Mouse (Mus musculus): ENCODE data around the gene Itprid1. TPM values are rescaled to one million over a fixed set of nuclear protein-coding genes. Genes with fewer than 3 reads are reported as not detected.

The Itprid1 gene
- polyA plus RNA-seq (2016; fragmentation: Nextera tagmentation; extraction: Ambion mirVana), result not detected in 2 replicates

DNA sequence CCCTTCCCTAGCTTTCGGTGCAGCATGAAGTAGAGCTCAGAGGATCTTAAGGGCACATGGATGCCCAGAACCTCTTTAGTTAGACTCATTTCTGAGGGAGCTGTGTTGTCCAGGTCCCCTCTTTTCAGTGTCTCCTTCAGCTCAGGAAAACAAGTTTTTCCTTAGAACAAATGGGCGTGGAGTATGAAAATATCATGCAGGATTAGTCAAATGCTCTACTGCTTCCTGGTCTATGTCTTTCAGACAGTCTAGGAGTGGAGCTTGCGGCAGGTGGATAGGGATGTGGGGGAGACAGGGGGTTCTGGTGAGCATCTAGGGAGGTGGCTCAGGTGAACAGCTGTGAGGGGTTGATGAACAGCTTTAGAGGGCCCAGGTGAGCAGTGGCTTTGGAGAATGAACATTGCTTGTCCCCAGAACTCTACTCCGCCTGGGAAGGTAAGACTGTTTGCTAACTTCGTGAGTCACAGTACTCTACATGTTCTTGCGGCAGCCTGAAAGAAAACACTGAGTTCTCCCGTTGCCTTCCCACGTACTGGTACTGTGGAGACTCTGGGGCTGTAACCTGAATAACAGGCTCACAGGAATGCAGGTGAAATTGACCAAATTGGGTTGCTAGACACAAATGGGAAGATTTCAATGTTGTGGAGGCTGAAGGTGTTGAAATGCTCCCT, at the start of gene Itprid1:
Itprid1 (plus strand) TSS at position 246 of the 671 bp plus-strand sequence.
- Histone ChIP-seq H3K36me3 (no peaks in the 10 kb centered on the region), H3K9me3 (no peaks in the 10 kb centered on the region), H3K4me2 (replicated peaks) (no peak within 1 kb of the TSS), H3K27ac (no peak within 1 kb of the TSS), H3K27me3 (replicated peaks) (no peaks in the 10 kb centered on the region), H3K9ac (no peak within 1 kb of the TSS), H3K4me3 (no peak within 1 kb of the TSS), H3K4me1 (no peaks in the 10 kb centered on the region)
- 84% methylated on average over 8 of the region's 8 CpGs for WGBS
- no peak for ATAC-seq (ENCODE audit: low FRiP score, low read depth)

DNA sequence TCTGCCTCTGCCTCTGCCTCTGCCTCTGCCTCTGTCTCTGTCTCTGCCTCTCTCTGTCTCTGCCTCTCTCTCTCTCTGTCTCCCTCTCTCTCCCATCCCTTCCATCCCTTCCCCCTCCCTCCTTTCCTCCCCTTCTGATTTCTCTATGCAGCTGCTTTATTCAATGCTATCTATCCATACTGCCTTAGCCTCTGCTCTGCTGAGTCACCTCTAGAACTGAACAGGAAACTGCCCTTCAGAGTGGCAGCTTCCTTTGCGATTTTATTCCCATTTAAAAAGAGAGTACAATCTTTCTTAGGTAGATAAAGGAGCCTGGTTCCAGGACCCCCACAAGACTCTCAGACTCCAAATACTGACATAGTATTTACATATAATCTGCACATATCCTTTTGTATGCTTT, 47.1 kb upstream of the Itprid1 start:
- no peak overlapping the region for H3K4me3 ChIP-seq
- 72% methylated on average over 1 of the region's 1 CpGs for WGBS
- ATAC-seq (ENCODE audit: low FRiP score, low read depth), result no peak

GRCm38 (mm10) chr6:55791852-55792496, 44.7 kb upstream of the Itprid1 start:
- no peaks in the 10 kb centered on the region for H3K9me3 ChIP-seq
- no peak overlapping the region for H3K4me3 ChIP-seq
- no peak overlapping the region for H3K9ac ChIP-seq
- peak overlapping the region; percentile 6 for H3K4me2 ChIP-seq (replicated peaks)
- ATAC-seq (ENCODE audit: low FRiP score, low read depth), result peak; percentile 92
- 8% methylated on average over 6 of the region's 6 CpGs for whole genome bisulfite sequencing
- no peaks in the 10 kb centered on the region for H3K36me3 ChIP-seq
- peaks cover 21% of the 10 kb centered on the region for H3K4me1 ChIP-seq
- H3K27ac ChIP-seq, result peak overlapping the region; percentile 77
- H3K27me3 ChIP-seq (replicated peaks), result no peaks in the 10 kb centered on the region

More for the DNA sequence above, 47.1 kb upstream of the Itprid1 start:
- no peaks in the 10 kb centered on the region for H3K9me3 ChIP-seq
- no peaks in the 10 kb centered on the region for H3K27me3 ChIP-seq (replicated peaks)
- no peak overlapping the region for H3K27ac ChIP-seq
- H3K36me3 ChIP-seq, result no peaks in the 10 kb centered on the region
- H3K4me2 ChIP-seq (replicated peaks), result no peak overlapping the region
- H3K4me1 ChIP-seq, result peaks cover 21% of the 10 kb centered on the region
- H3K9ac ChIP-seq, result no peak overlapping the region

GRCm38 (mm10) chr6:55792536-55792935, 44.2 kb upstream of the Itprid1 start:
- Histone ChIP-seq H3K27me3 (replicated peaks) (no peaks in the 10 kb centered on the region), H3K4me1 (peaks cover 21% of the 10 kb centered on the region), H3K27ac (peak overlapping the region; percentile 77), H3K4me3 (no peak overlapping the region), H3K4me2 (replicated peaks) (peak overlapping the region; percentile 6; the same call in 1 of the 2 replicates), H3K9ac (no peak overlapping the region), H3K9me3 (no peaks in the 10 kb centered on the region), H3K36me3 (no peaks in the 10 kb centered on the region)
- peak; percentile 49 for ATAC-seq (ENCODE audit: low FRiP score, low read depth)
- WGBS, result 51% methylated on average over 8 of the region's 8 CpGs

DNA sequence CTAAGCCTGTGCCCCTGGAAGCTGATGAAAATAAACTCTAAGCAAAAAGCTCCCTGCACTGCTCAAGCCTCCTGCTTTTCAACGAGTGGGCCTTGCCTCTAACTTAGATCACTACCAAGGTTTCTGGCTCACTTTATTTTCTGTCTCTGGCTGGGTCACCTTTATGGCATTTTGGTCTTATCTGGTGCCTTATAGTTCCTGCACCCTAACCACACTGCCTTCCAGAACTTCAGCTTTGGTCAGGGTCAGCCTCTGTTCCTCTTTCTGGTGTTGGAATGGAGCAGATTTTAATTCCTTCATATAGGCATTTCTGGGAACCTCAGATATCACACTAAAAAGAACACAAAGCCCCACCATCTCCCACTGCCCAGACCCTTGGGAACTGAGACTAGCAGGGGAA, 34.0 kb upstream of the Itprid1 start:
- 83% methylated on average over 1 of the region's 1 CpGs for WGBS
- peaks cover 12% of the 10 kb centered on the region for H3K4me1 ChIP-seq
- H3K9ac ChIP-seq, result no peak overlapping the region
- no peak overlapping the region for H3K4me2 ChIP-seq (replicated peaks)
- H3K36me3 ChIP-seq, result no peaks in the 10 kb centered on the region
- H3K27me3 ChIP-seq (replicated peaks), result no peaks in the 10 kb centered on the region
- no peak for ATAC-seq (ENCODE audit: low FRiP score, low read depth)
- H3K27ac ChIP-seq, result no peak overlapping the region
- H3K4me3 ChIP-seq, result no peak overlapping the region
- no peaks in the 10 kb centered on the region for H3K9me3 ChIP-seq

- no peak overlapping the region for H3K4me3 ChIP-seq
- H3K9ac ChIP-seq, result no peak overlapping the region
- WGBS, result 85% methylated on average over 7 of the region's 7 CpGs
- H3K27me3 ChIP-seq (replicated peaks), result no peaks in the 10 kb centered on the region
- no peaks in the 10 kb centered on the region for H3K9me3 ChIP-seq
- no peak overlapping the region for H3K4me2 ChIP-seq (replicated peaks)
- H3K4me1 ChIP-seq, result peaks cover 12% of the 10 kb centered on the region
- no peak for ATAC-seq (ENCODE audit: low FRiP score, low read depth)
- H3K36me3 ChIP-seq, result no peaks in the 10 kb centered on the region
- no peak overlapping the region for H3K27ac ChIP-seq
These were observed 33.3 kb upstream of the Itprid1 start for GRCm38 (mm10) chr6:55803357-55803756.

DNA sequence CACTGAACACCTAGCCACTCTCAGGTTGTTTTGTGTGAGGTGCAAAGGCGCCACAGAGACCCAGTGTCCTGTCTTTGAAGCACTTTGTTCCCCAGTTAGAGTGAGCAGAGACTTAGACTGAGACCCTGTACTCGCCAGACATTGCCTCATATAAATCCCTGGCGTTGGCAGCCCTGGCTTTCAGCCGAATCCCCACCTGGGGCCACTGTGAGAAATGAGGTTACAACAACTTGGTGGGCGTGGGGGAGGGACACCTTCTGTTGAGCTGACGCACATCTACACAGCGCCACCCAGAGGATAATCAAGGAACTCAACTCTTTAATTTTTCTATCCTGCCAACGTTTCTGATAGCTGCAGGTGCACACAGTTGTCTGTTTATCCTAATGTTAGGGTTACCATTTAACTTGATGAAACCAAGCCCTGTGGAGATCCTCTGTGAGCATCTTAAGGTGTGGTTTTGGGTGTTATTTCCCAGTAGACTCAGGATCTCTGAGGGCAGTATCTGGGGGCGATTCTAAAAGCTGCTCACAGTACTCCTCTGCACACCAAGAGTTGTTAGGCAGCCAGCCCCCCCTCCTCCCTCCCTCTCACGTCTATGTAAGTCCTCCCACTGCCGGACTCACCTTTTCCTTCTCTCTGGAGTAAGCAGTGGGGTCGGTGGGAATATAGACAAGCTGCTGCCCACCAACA, 32.6 kb upstream of the Itprid1 start:
- 23% methylated on average over 12 of the region's 12 CpGs for WGBS
- H3K9me3 ChIP-seq, result no peaks in the 10 kb centered on the region
- H3K36me3 ChIP-seq, result no peaks in the 10 kb centered on the region
- no peak overlapping the region for H3K27ac ChIP-seq
- H3K4me1 ChIP-seq, result peaks cover 12% of the 10 kb centered on the region
- no peak overlapping the region for H3K9ac ChIP-seq
- ATAC-seq (ENCODE audit: low FRiP score, low read depth), result peak; percentile 85
- no peaks in the 10 kb centered on the region for H3K27me3 ChIP-seq (replicated peaks)
- no peak overlapping the region for H3K4me3 ChIP-seq
- H3K4me2 ChIP-seq (replicated peaks), result 0 out of 2 replicates have a peak overlapping the region, but pooled peaks have one; percentile 2

DNA sequence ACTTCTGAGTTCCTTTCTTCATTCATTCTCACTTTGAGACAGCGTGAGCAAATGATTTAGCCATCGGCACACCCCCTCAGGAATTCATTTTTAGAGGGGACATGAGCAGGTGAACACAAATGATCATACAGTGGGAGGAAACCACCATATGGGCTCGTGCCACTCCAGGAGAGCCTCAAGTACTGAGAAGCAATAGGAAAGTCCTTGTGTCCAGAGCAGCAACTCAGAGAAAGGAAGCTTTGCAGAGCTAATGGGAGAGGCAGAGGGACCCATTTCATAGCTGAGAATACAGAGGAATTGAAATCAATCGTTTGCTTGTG, 32.1 kb upstream of the Itprid1 start:
- H3K27ac ChIP-seq, result no peak overlapping the region
- H3K9ac ChIP-seq, result no peak overlapping the region
- no peak for ATAC-seq (ENCODE audit: low FRiP score, low read depth)
- no peaks in the 10 kb centered on the region for H3K9me3 ChIP-seq
- H3K27me3 ChIP-seq (replicated peaks), result no peaks in the 10 kb centered on the region
- WGBS, result 90% methylated on average over 4 of the region's 4 CpGs
- no peaks in the 10 kb centered on the region for H3K36me3 ChIP-seq
- peaks cover 12% of the 10 kb centered on the region for H3K4me1 ChIP-seq
- H3K4me3 ChIP-seq, result no peak overlapping the region
- no peak overlapping the region for H3K4me2 ChIP-seq (replicated peaks)

GRCm38 (mm10) chr6:55805291-55806137, 31.2 kb upstream of the Itprid1 start:
- peaks cover 12% of the 10 kb centered on the region for H3K4me1 ChIP-seq
- WGBS, result 33% methylated on average over 9 of the region's 9 CpGs
- no peak overlapping the region for H3K4me2 ChIP-seq (replicated peaks)
- H3K9me3 ChIP-seq, result no peaks in the 10 kb centered on the region
- no peak overlapping the region for H3K4me3 ChIP-seq
- H3K9ac ChIP-seq, result no peak overlapping the region
- no peaks in the 10 kb centered on the region for H3K36me3 ChIP-seq
- ATAC-seq (ENCODE audit: low FRiP score, low read depth), result no peak
- H3K27me3 ChIP-seq (replicated peaks), result no peaks in the 10 kb centered on the region
- H3K27ac ChIP-seq, result no peak overlapping the region

DNA sequence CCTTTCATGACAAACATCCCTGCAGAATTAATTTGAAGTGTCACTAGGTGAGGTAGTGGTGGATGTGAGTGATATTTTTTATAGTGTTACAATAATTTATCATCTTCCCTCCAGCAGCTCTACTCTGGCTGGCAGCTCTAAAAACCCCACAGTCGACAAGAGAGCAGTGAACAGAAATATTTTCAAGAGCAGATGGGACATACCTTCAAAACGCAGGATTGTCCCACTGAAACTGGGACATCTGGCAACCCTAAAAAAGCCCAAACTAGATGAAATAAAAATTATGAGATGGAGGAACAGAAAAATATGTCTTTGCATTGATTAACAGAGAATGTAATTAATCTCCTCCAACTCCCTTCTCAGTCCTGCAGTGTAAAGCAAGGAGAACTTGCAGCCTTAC, 30.2 kb upstream of the Itprid1 start:
- ATAC-seq (ENCODE audit: low FRiP score, low read depth), result no peak
- Histone ChIP-seq H3K27me3 (replicated peaks) (no peaks in the 10 kb centered on the region), H3K4me2 (replicated peaks) (no peak overlapping the region), H3K4me1 (peaks cover 12% of the 10 kb centered on the region), H3K27ac (no peak overlapping the region), H3K9me3 (no peaks in the 10 kb centered on the region), H3K4me3 (no peak overlapping the region), H3K36me3 (no peaks in the 10 kb centered on the region), H3K9ac (no peak overlapping the region)
- WGBS, result 85% methylated on average over 2 of the region's 2 CpGs

DNA sequence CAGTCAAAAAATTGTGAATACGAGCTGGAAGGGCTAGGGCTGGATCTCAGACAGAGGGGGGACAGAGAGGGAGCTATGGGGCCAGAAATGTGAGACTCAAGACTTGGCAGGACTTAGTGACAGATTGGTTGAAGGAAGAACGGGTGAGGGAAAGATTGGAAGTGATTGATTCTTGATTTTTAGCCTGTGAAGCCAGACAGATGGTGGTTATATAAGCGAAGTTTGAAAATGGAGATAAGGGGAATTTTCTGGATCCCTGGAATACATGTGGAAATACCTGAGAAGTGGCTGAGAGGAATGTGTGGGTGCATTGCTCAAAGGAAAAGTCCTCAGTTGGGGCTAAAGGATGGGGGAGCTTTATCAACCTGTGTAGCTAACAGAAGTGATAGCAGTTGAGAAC, 28.0 kb upstream of the Itprid1 start:
- Histone ChIP-seq H3K4me1 (peaks cover 12% of the 10 kb centered on the region), H3K27me3 (replicated peaks) (no peaks in the 10 kb centered on the region), H3K9me3 (no peaks in the 10 kb centered on the region), H3K36me3 (no peaks in the 10 kb centered on the region), H3K9ac (no peak overlapping the region), H3K4me2 (replicated peaks) (no peak overlapping the region), H3K4me3 (no peak overlapping the region), H3K27ac (no peak overlapping the region)
- ATAC-seq (ENCODE audit: low FRiP score, low read depth), result no peak
- WGBS, result 90% methylated on average over 3 of the region's 3 CpGs

DNA sequence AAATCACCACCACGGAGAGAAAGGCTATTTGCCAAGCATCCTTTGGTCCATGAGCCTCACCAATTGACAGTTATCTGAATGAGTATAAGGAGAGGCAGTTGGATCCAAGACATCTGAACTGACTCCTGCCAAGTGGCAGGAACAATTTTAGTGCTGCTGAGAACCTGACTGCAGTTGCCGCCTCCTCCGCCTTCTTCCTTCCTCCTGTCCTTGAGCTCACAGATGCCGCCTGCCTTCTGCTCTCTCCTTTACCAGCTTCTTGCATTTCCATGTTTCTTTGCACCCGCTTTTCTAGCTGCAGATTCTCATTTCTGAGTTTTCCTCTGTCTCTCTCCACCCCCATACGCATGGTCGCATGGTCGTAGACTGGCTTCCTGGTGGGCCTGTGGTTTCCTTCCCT, 25.5 kb upstream of the Itprid1 start:
- Histone ChIP-seq H3K9me3 (no peaks in the 10 kb centered on the region), H3K27ac (no peak overlapping the region), H3K9ac (no peak overlapping the region), H3K4me1 (no peaks in the 10 kb centered on the region), H3K27me3 (replicated peaks) (no peaks in the 10 kb centered on the region), H3K4me2 (replicated peaks) (no peak overlapping the region), H3K36me3 (no peaks in the 10 kb centered on the region), H3K4me3 (no peak overlapping the region)
- WGBS, result 90% methylated on average over 8 of the region's 8 CpGs
- ATAC-seq (ENCODE audit: low FRiP score, low read depth), result no peak

Data from neural tube, embryonic 12.5 days (tissue).